Mouse (Mus musculus) thymus, adult 2 months (tissue): ENCODE data around the gene Rpgrip1. TPM values are rescaled to one million over a fixed set of nuclear protein-coding genes. Genes with fewer than 3 reads are reported as not detected.

Experiments used
- DNase-seq: peaks from one replicate; pipeline ENCODE4 v3.0.0; 2021
- H3K27ac ChIP-seq: fragments of 200-500 bp; 2 replicates; pipeline ENCODE4 v1.5.1; 2012; ENCODE audit warnings: low read length, control low read depth; ENCODE audit not compliant: control insufficient read depth, insufficient read depth
- H3K27me3 ChIP-seq: fragments of 200-500 bp; 2 replicates; pipeline ENCODE4 v1.6.1; 2012; ENCODE audit warnings: mild to moderate bottlenecking, low read length, moderate library complexity, mixed read lengths; ENCODE audit not compliant: control insufficient read depth, insufficient read depth
- H3K36me3 ChIP-seq: fragments of 200-500 bp; 2 replicates; pipeline ENCODE4 v1.6.1; 2012; ENCODE audit warnings: mild to moderate bottlenecking, low read length, moderate library complexity; ENCODE audit not compliant: control insufficient read depth, insufficient read depth
- H3K4me1 ChIP-seq: fragments of 200-500 bp; replicated peaks from 2 replicates; pipeline ENCODE4 v1.6.1; 2012; ENCODE audit warnings: low read length; ENCODE audit not compliant: control insufficient read depth, insufficient read depth
- H3K4me3 ChIP-seq: fragments of 200-500 bp; 2 replicates; pipeline ENCODE4 v1.5.1; 2012; ENCODE audit warnings: mild to moderate bottlenecking, low read length, control low read depth, moderate library complexity; ENCODE audit not compliant: control insufficient read depth, insufficient read depth
- CTCF ChIP-seq: fragments of 200-500 bp; IDR thresholded peaks from 2 replicates; pipeline ENCODE4 v1.5.1; 2012; ENCODE audit warnings: mild to moderate bottlenecking, control low read depth, low read length, moderate library complexity, borderline replicate concordance; ENCODE audit not compliant: control insufficient read depth, poor library complexity, insufficient read depth; ENCODE audit errors: extremely low read depth
- POLR2A ChIP-seq: fragments of 200-500 bp; IDR thresholded peaks from 2 replicates; pipeline ENCODE4 v1.6.1; 2012; ENCODE audit warnings: mild to moderate bottlenecking, low read length, control low read depth, moderate library complexity; ENCODE audit not compliant: control insufficient read depth, poor library complexity, insufficient read depth; ENCODE audit errors: extremely low read depth
- WGBS: fragments of 180-500 bp; shearing (Covaris S2); methylation state at CpG from one replicate; pipeline ENCODE4 v1.1.7; 2018; 5-methylcytosine and 5-hydroxymethylcytosine counted together
- polyA plus RNA-seq: library from polyadenylated mRNA; depleted of rRNA; stranded (reverse); fragments of >200 nt; gene quantifications from 2 replicates; pipeline ENCODE4 v1.2.3, GENCODE M21; 2012; rRNA removed

Rpgrip1 gene
- polyA plus RNA-seq, 1 experiment = 3.9 TPM

DNA sequence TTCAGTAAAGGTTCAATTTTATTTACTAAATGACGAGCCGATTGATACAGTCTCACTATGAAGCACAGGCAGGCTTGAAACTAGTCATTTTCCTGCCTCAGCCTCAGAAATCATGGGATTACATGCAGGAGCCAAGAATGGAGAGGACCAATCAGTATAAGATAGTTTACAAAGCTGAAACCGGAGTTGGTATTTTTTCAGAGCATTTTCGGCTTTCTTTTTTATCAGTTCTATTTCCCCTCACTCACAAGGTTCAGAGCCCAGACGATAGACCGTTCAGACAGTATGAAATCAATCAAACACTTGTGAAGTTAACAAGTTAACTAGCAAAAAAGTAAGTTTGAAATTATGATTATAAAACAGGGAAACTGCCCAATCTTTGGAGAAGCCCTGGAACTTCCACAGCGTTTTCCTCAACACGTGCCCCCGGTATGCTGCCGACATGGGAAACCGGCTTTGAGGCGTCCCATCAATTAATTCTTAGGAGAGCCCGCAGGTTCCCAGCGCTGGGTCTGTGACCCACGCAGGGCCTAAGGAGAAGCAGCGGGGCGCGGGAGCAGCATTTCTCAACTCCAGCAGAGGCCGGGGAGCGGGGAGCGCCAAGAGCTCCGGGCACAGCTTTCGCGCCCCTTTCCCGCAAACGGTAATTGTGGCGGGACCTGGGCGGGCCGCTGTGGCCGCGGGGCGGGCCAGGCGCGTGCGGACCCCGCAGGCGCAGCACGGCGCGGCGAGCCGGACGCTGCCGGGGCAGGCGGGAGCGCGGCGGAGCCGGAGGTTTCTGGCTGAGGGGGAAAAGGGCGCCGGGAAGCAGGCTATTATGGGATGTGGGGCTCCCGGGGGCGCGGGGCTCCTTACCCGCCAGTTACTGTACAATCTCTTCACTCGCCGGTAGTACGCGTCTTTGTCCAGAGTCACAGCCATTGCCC, 86.0 kb downstream of the Rpgrip1 start:
- Histone ChIP-seq H3K27me3 (no peaks in the 10 kb centered on the region), H3K4me3 (peak overlapping the region; percentile 78), H3K36me3 (peaks cover 15% of the 10 kb centered on the region), H3K27ac (peak overlapping the region; percentile 92; the same call in 1 of the 2 replicates), H3K4me1 (0 out of 2 replicates have a peak, but pooled peaks cover 2% of the 10 kb centered on the region)
- DNase-seq = no peak
- no peak for TF ChIP-seq POLR2A
- no peak for TF ChIP-seq CTCF
- under 1% methylated on average over 57 of the region's 59 CpGs for WGBS

GRCm38 (mm10) chr14:52197156-52197878, 86.8 kb downstream of the Rpgrip1 start, which contains the start of gene Supt16:
Gene Supt16 (minus strand): TSS chr14:52197416.
- H3K27ac ChIP-seq = peak within 1 kb of the TSS; percentile 92
- 0 out of 2 replicates have a peak, but pooled peaks cover 2% of the 10 kb centered on the region for H3K4me1 ChIP-seq
- peak within 1 kb of the TSS; percentile 78 for H3K4me3 ChIP-seq
- WGBS = under 1% methylated on average over 59 of the region's 59 CpGs
- H3K27me3 ChIP-seq = no peaks in the 10 kb centered on the region
- peak; percentile 78 for DNase-seq
- TF ChIP-seq POLR2A (peak; percentile 42), CTCF (0 out of 2 replicates have a peak, but pooled peaks have one; percentile 20)
- peaks cover 19% of the 10 kb centered on the region for H3K36me3 ChIP-seq

- TF ChIP-seq POLR2A = no peak
- TF ChIP-seq CTCF = no peak
- H3K27ac ChIP-seq = no peak overlapping the region
- H3K4me3 ChIP-seq = no peak overlapping the region
- no peaks in the 10 kb centered on the region for H3K27me3 ChIP-seq
- 0 out of 2 replicates have a peak, but pooled peaks cover 2% of the 10 kb centered on the region for H3K4me1 ChIP-seq
- H3K36me3 ChIP-seq = peaks cover 19% of the 10 kb centered on the region
- WGBS = 24% methylated on average over 3 of the region's 3 CpGs
- DNase-seq = no peak
Observed at GRCm38 (mm10) chr14:52198141-52198540, 87.6 kb downstream of the Rpgrip1 start.

DNA sequence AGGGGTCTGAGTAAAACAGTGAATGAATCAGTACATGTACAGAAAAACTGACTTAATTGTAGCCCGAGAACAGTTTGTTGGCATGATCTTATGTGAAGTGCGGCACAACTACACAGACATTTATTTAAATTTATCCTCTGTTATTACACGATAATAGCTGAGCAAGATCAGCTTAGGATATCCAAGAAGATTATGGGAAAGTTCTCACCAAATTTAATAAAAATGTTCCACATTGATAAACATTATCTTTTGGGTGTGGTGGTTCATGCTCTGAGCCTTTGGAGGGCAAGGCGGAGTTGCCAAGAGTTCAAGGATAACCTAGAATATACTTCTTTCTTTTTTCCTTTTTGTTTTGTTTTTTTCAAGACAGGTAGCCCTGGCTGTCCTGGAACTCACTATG, 88.9 kb downstream of the Rpgrip1 start:
- Histone ChIP-seq H3K27ac (no peak overlapping the region), H3K4me1 (0 out of 2 replicates have a peak, but pooled peaks cover 2% of the 10 kb centered on the region), H3K27me3 (no peaks in the 10 kb centered on the region), H3K36me3 (peaks cover 30% of the 10 kb centered on the region), H3K4me3 (no peak overlapping the region)
- no peak for DNase-seq
- TF ChIP-seq POLR2A (no peak), CTCF (no peak)
- 97% methylated on average over 4 of the region's 4 CpGs for WGBS

Other genes with a start within 250 kb of the Rpgrip1 start
- gene Mettl17, start 225.9 kb upstream of the Rpgrip1 start, polyA plus RNA-seq = 50.4 and 56.7 TPM in 2 replicates
- 0.84 and 1.5 TPM in 2 replicates for gene Slc39a2, start 217.8 kb upstream of the Rpgrip1 start, polyA plus RNA-seq
- gene Ndrg2, start 196.5 kb upstream of the Rpgrip1 start, polyA plus RNA-seq = 85.1 and 178 TPM in 2 replicates
- gene Tppp2, start 192.3 kb upstream of the Rpgrip1 start, polyA plus RNA-seq = not detected in 2 replicates
- gene Rnase13, start 187.9 kb upstream of the Rpgrip1 start, polyA plus RNA-seq = not detected in 2 replicates
- gene Arhgef40, start 126.0 kb upstream of the Rpgrip1 start, polyA plus RNA-seq = 55.2 and 62.3 TPM in 2 replicates
- 2.9 TPM in 2 replicates for gene Tmem253, start 95.0 kb upstream of the Rpgrip1 start, polyA plus RNA-seq
- gene Zfp219, start 90.0 kb upstream of the Rpgrip1 start, polyA plus RNA-seq = 253 and 269 TPM in 2 replicates
- not detected in 2 replicates for gene Olfr221, start 68.2 kb upstream of the Rpgrip1 start, polyA plus RNA-seq
- 163 and 171 TPM in 2 replicates for gene Hnrnpc, start 6.7 kb upstream of the Rpgrip1 start, polyA plus RNA-seq
- gene Supt16, start 86.7 kb downstream of the Rpgrip1 start, polyA plus RNA-seq = 19.1 and 22.8 TPM in 2 replicates
- gene Chd8, start 147.1 kb downstream of the Rpgrip1 start, polyA plus RNA-seq = 66.6 and 70.2 TPM in 2 replicates
- gene Tox4, start 168.4 kb downstream of the Rpgrip1 start, polyA plus RNA-seq = 73.5 and 96.7 TPM in 2 replicates
- gene Rab2b, start 168.8 kb downstream of the Rpgrip1 start, polyA plus RNA-seq = 12.8 and 15.3 TPM in 2 replicates
- gene Mettl3, start 194.4 kb downstream of the Rpgrip1 start, polyA plus RNA-seq = 51.4 and 54.2 TPM in 2 replicates
- gene Sall2, start 218.1 kb downstream of the Rpgrip1 start, polyA plus RNA-seq = 23.3 and 24.7 TPM in 2 replicates
- gene Olfr1513, start 245.7 kb downstream of the Rpgrip1 start, polyA plus RNA-seq = not detected in 2 replicates